Mouse (Mus musculus) hindbrain, embryonic 15.5 days (tissue): ENCODE results near the gene H2afy2. TPM values are rescaled to one million over a fixed set of nuclear protein-coding genes. Genes with fewer than 3 reads are reported as not detected.

ENCODE experiments used
- ATAC-seq: fragments of 200-750 bp; cut with Nextera tagmentation; 2 replicates; pipeline ENCODE4 v1.8.0; 2017; ENCODE audit warnings: low read depth, moderate number of reproducible peaks, moderate TSS enrichment; ENCODE audit not compliant: low FRiP score
- H3K27ac ChIP-seq: fragments of 300-500 bp; sonication (generic); replicated peaks from 2 replicates; pipeline ENCODE4 v1.5.1; 2015; ENCODE audit warnings: mild to moderate bottlenecking, inconsistent platforms
- H3K27me3 ChIP-seq: fragments of 300-500 bp; sonication (generic); 2 replicates; pipeline ENCODE4 v1.6.1; 2015; ENCODE audit warnings: control low read depth, inconsistent platforms
- H3K36me3 ChIP-seq: fragments of 300-500 bp; sonication (generic); 2 replicates; pipeline ENCODE4 v1.6.1; 2015; ENCODE audit warnings: control low read depth, inconsistent platforms
- H3K4me1 ChIP-seq: fragments of 300-500 bp; sonication (generic); replicated peaks from 2 replicates; pipeline ENCODE4 v1.6.1; 2015; ENCODE audit warnings: control low read depth, inconsistent platforms
- H3K4me2 ChIP-seq: fragments of 300-500 bp; sonication (generic); 2 replicates; pipeline ENCODE4 v1.6.1; 2015; ENCODE audit warnings: moderate library complexity, mild to moderate bottlenecking, inconsistent platforms
- H3K4me3 ChIP-seq: fragments of 300-500 bp; sonication (generic); 2 replicates; pipeline ENCODE4 v1.5.1; 2015; ENCODE audit warnings: mild to moderate bottlenecking, inconsistent platforms
- H3K9ac ChIP-seq: fragments of 300-500 bp; sonication (generic); 2 replicates; pipeline ENCODE4 v1.6.1; 2015; ENCODE audit warnings: inconsistent platforms
- H3K9me3 ChIP-seq: fragments of 300-500 bp; sonication (generic); 2 replicates; pipeline ENCODE4 v1.6.1; 2016; ENCODE audit warnings: control low read depth, inconsistent platforms
- WGBS: fragments of 180-500 bp; shearing (Covaris S2); methylation state at CpG from one replicate; pipeline ENCODE4 v1.1.7; 2015; 5-methylcytosine and 5-hydroxymethylcytosine counted together
- polyA plus RNA-seq: library from polyadenylated mRNA; unstranded; fragments of >200 nt; fragmentation: Nextera tagmentation; extraction: Ambion mirVana; gene quantifications from 2 replicates; pipeline ENCODE4 v1.2.1, GENCODE M21; 2015

Gene H2afy2
- polyA plus RNA-seq, 1 experiment from 2014 or later, result 283 TPM

DNA sequence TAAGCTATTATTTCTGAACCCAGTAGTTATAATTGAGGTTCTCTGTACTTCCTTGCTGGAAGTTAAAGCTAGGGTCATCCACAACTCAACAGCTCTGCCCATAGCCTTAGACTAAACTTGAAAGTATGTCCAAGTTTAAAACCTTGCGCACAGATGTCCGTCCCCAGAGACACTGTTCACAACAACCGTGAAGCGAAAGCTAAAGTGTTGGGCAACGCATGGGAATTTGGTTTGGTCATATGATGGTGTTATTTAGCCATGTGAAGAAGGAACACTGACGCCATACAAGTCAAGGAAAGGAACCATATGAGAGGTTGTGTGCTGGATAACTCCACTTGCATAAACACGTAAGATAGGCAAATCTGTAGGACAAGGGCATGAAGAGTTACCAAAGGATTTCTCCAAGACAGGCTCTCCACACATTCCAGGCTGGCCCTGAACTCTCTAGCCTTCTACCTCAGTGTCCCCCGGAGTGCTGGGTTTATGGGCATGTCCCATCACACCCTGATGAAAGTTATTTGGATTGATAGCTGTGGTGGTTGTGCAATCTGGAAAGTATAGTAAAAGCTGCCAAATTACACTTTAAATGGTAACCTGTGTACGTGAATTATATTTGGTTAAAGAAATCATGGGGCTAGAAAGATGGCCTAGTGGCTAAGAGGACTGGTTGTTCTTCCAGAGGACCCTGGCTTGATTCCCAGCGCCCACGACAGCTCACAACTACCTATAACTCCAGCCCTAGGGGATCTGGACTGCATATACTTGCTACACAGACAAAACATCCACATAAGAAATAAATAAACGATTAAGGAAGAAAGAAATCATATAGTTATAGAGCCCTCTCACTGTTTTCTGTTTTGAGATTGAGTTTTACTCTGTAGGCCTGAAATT, 66.3 kb downstream of the H2afy2 start:
- 93% methylated on average over 12 of the region's 12 CpGs for WGBS
- H3K4me3 ChIP-seq, result no peak overlapping the region
- H3K27ac ChIP-seq, result no peak overlapping the region
- ATAC-seq, result no peak
- no peaks in the 10 kb centered on the region for H3K9me3 ChIP-seq
- peaks cover 8% of the 10 kb centered on the region; the same call in 1 of the 2 replicates for H3K4me1 ChIP-seq
- H3K27me3 ChIP-seq, result 0 out of 2 replicates have a peak, but pooled peaks cover 4% of the 10 kb centered on the region
- no peak overlapping the region for H3K9ac ChIP-seq
- no peak overlapping the region for H3K4me2 ChIP-seq
- no peaks in the 10 kb centered on the region for H3K36me3 ChIP-seq

GRCm38 (mm10) chr10:61715996-61716864, 67.7 kb downstream of the H2afy2 start:
- H3K9ac ChIP-seq, result no peak overlapping the region
- H3K36me3 ChIP-seq, result no peaks in the 10 kb centered on the region
- peak overlapping the region; percentile 45 for H3K4me3 ChIP-seq
- peak overlapping the region; percentile 77 for H3K4me2 ChIP-seq
- no peak overlapping the region for H3K27ac ChIP-seq
- WGBS, result 74% methylated on average over 7 of the region's 7 CpGs
- H3K4me1 ChIP-seq, result peaks cover 8% of the 10 kb centered on the region; the same call in 1 of the 2 replicates
- 0 out of 2 replicates have a peak, but pooled peaks cover 4% of the 10 kb centered on the region for H3K27me3 ChIP-seq
- no peaks in the 10 kb centered on the region for H3K9me3 ChIP-seq
- ATAC-seq, result peak; percentile 20; the same call in 1 of the 2 replicates

DNA sequence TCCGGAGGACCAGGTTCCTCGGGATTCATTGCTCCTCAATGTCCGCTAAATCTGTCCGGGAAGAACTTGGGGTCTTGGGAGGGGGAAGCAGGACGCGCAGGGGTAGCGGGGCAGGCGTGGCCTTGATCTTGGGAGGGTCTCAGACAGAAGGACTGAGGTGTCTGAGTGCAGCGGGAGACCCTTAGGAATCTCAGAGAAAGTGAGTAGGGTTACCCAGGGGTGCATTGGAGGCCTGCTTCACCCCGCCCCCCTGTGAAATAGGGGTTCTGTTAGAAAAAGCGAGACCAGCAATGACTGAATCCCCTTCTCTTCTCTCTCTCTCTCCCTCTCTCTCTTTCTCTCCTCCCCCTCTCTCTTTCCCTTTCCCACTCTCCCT, 68.5 kb downstream of the H2afy2 start:
- Histone ChIP-seq H3K36me3 (no peaks in the 10 kb centered on the region), H3K9ac (peak overlapping the region; percentile 48), H3K27ac (no peak overlapping the region), H3K4me2 (peak overlapping the region; percentile 77), H3K4me3 (peak overlapping the region; percentile 45), H3K9me3 (no peaks in the 10 kb centered on the region), H3K27me3 (0 out of 2 replicates have a peak, but pooled peaks cover 4% of the 10 kb centered on the region), H3K4me1 (peaks cover 8% of the 10 kb centered on the region; the same call in 1 of the 2 replicates)
- ATAC-seq, result peak; percentile 66; the same call in 1 of the 2 replicates
- 6% methylated on average over 11 of the region's 11 CpGs for WGBS

- ATAC-seq, result peak; percentile 81
- Histone ChIP-seq H3K9me3 (no peaks in the 10 kb centered on the region), H3K4me1 (peaks cover 8% of the 10 kb centered on the region; the same call in 1 of the 2 replicates), H3K4me2 (peak within 1 kb of the TSS; percentile 77), H3K9ac (peak within 1 kb of the TSS; percentile 48), H3K27me3 (0 out of 2 replicates have a peak, but pooled peaks cover 4% of the 10 kb centered on the region), H3K4me3 (peak within 1 kb of the TSS; percentile 45), H3K36me3 (no peaks in the 10 kb centered on the region), H3K27ac (no peak within 1 kb of the TSS)
- 14% methylated on average over 30 of the region's 36 CpGs for WGBS
Measured at GRCm38 (mm10) chr10:61714771-61715461, 69.0 kb downstream of the H2afy2 start, which contains the start of gene Aifm2. TSS of gene Aifm2 (plus strand) at chr10:61715263.

DNA sequence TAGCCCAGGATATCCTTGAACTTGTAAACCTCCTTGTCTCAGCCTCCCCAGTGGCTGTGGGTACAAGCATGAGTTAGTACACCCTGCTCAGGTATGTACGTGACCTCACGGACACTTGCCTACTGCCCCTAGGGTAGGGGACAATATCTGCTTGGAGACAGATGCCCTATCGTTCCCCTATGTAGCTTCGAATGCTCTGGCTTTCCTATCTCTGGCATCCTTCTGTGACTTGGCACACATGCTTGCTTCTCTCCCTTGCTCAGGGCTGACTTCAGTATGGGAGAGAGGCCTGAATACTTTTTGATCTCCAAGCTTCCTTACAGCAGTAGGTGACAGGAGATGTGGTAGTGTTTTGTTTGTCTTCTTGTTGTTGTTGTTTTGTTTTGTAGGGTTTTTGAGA, 69.8 kb downstream of the H2afy2 start:
- Histone ChIP-seq H3K4me3 (no peak overlapping the region), H3K9me3 (no peaks in the 10 kb centered on the region), H3K27me3 (0 out of 2 replicates have a peak, but pooled peaks cover 4% of the 10 kb centered on the region), H3K4me2 (no peak overlapping the region), H3K27ac (no peak overlapping the region), H3K36me3 (no peaks in the 10 kb centered on the region), H3K4me1 (peaks cover 8% of the 10 kb centered on the region; the same call in 1 of the 2 replicates), H3K9ac (no peak overlapping the region)
- ATAC-seq, result no peak
- 95% methylated on average over 4 of the region's 4 CpGs for WGBS

- H3K9ac ChIP-seq, result no peak overlapping the region
- no peaks in the 10 kb centered on the region for H3K9me3 ChIP-seq
- no peak overlapping the region for H3K27ac ChIP-seq
- H3K4me3 ChIP-seq, result no peak overlapping the region
- H3K4me1 ChIP-seq, result peaks cover 8% of the 10 kb centered on the region; the same call in 1 of the 2 replicates
- H3K36me3 ChIP-seq, result no peaks in the 10 kb centered on the region
- no peak for ATAC-seq
- 0 out of 2 replicates have a peak, but pooled peaks cover 4% of the 10 kb centered on the region for H3K27me3 ChIP-seq
- no peak overlapping the region for H3K4me2 ChIP-seq
- 76% methylated on average over 3 of the region's 3 CpGs for WGBS
Measured at GRCm38 (mm10) chr10:61713601-61714000, 70.3 kb downstream of the H2afy2 start.

GRCm38 (mm10) chr10:61706412-61707375, 77.3 kb downstream of the H2afy2 start:
- no peak overlapping the region for H3K9ac ChIP-seq
- peaks cover 17% of the 10 kb centered on the region for H3K36me3 ChIP-seq
- H3K4me2 ChIP-seq, result no peak overlapping the region
- no peak for ATAC-seq
- no peaks in the 10 kb centered on the region for H3K27me3 ChIP-seq
- H3K4me1 ChIP-seq, result no peaks in the 10 kb centered on the region
- no peaks in the 10 kb centered on the region for H3K9me3 ChIP-seq
- no peak overlapping the region for H3K4me3 ChIP-seq
- H3K27ac ChIP-seq, result no peak overlapping the region
- 80% methylated on average over 6 of the region's 6 CpGs for WGBS

GRCm38 (mm10) chr10:61704663-61705062, 79.3 kb downstream of the H2afy2 start:
- Histone ChIP-seq H3K4me3 (no peak overlapping the region), H3K9ac (no peak overlapping the region), H3K27me3 (no peaks in the 10 kb centered on the region), H3K36me3 (peaks cover 19% of the 10 kb centered on the region), H3K9me3 (no peaks in the 10 kb centered on the region), H3K27ac (no peak overlapping the region), H3K4me2 (no peak overlapping the region), H3K4me1 (no peaks in the 10 kb centered on the region)
- no peak for ATAC-seq
- 88% methylated on average over 4 of the region's 4 CpGs for WGBS

- H3K9me3 ChIP-seq, result no peaks in the 10 kb centered on the region
- H3K36me3 ChIP-seq, result peaks cover 19% of the 10 kb centered on the region
- 96% methylated on average over 2 of the region's 2 CpGs for WGBS
- ATAC-seq, result no peak
- peaks cover 21% of the 10 kb centered on the region for H3K4me1 ChIP-seq
- H3K4me2 ChIP-seq, result peak overlapping the region; percentile 100
- H3K27me3 ChIP-seq, result no peaks in the 10 kb centered on the region
- peak overlapping the region; percentile 74 for H3K4me3 ChIP-seq
- peak overlapping the region; percentile 80; the same call in 1 of the 2 replicates for H3K9ac ChIP-seq
- H3K27ac ChIP-seq, result no peak overlapping the region
Measured at GRCm38 (mm10) chr10:61697028-61697427, 86.9 kb downstream of the H2afy2 start.

- H3K4me2 ChIP-seq, result peak overlapping the region; percentile 100
- WGBS, result 14% methylated on average over 19 of the region's 19 CpGs
- ATAC-seq, result no peak
- peak overlapping the region; percentile 80 for H3K9ac ChIP-seq
- H3K27ac ChIP-seq, result no peak overlapping the region
- no peaks in the 10 kb centered on the region for H3K27me3 ChIP-seq
- peaks cover 21% of the 10 kb centered on the region for H3K4me1 ChIP-seq
- H3K9me3 ChIP-seq, result no peaks in the 10 kb centered on the region
- H3K4me3 ChIP-seq, result peak overlapping the region; percentile 74
- H3K36me3 ChIP-seq, result peaks cover 18% of the 10 kb centered on the region
Measured at GRCm38 (mm10) chr10:61696560-61696823, 87.5 kb downstream of the H2afy2 start.
